Mouse (Mus musculus): Measurements from ENCODE around the gene Slc7a14.

The Slc7a14 gene

DNA sequence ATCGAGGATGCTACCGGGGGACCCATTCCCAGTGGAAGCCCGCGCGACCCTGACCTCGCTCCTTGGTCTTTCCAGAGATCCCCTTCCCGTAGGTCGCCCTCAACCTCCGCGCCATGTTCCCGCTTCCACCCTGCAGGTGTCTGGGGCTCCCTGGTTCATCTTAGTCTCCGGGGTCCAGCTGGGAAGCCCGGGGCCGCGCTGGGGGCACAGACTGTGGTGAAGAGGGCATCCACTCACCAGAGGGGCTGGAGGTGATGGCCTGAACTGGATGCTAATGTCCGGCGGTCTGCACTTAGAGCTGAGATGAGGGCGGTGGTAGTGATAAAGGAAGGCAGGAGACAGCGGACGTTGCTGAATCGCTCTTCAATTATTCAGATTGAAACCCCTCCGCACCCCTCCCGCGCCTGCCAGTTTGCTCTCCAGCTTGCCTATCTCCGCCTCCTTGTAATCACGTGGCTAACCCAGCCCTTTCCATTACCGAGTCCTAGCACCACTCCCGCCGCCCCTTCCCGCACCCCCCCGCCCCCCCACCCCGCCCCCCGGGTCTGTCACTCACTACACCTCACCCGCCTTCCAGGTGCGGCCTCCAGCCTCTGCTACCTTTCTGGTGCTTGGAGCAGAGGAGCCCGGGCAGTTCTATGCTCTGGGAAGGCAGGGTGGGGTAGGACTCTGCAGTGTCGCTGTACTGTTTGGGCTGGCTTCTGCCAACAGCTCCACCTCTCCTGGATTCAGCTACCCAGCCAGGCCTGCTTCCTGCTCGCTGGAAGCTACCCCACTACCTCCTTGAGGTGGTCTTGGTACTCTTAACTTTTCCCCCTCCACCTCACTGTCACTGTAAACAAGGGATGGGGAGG, at the start of gene Slc7a14:
Gene Slc7a14 (minus strand): TSS at position 445 of the 854 bp plus-strand sequence.
- DNase-seq (ENCODE audit: low spot score in 2 of 2) = peak; percentile 83 to 87

- no peak for DNase-seq (ENCODE audit: low spot score in 2 of 2)
Observed at GRCm38 (mm10) chr3:31346540-31346939, 36.4 kb upstream of the Slc7a14 start.

DNA sequence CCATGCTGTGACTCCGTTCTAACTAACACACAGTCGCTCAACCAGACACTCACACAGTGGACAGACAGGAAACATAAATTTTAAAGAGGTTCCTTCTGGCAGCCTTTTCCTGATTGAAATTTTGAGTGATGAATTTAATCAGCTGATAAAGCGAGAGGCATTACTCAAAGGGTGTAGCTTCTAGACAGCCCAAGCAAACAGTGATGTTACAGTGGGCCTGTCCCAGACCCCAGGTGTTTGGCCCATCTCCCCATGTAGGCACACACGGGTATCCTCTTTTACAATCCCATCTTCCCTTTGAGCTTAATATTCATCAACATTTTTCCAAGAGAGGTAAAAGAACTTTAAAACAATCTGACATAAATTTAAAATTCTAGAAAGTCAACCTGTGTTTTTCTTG, 35.6 kb upstream of the Slc7a14 start:
- no peak for DNase-seq (ENCODE audit: low spot score in 2 of 2)

DNA sequence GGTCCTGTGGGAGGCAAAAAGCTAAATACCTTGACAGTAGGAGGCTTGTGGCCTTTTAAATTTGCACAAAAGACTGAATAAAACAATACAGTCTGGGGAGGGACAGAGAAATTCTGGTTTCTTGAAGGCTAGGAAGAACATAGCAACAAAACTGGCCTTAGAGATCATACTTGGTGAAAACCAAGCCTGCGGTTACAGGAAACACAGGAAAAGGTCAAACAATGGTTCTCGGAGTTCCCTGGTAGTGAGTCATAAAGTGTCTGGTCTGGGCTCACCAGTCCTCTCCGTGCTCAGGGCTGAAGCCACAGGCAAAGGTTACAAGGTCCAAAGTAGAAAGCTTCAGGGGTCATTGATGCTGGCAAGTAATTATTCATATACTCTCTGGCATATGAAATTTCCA, 29.1 kb upstream of the Slc7a14 start:
- no peak for DNase-seq (ENCODE audit: low spot score in 2 of 2)

GRCm38 (mm10) chr3:31328237-31328836, 18.2 kb upstream of the Slc7a14 start:
- DNase-seq (ENCODE audit: low spot score in 2 of 2) = peak; percentile 49 to 63

- DNase-seq (ENCODE audit: low spot score in 2 of 2) = no peak
Observed at GRCm38 (mm10) chr3:31327791-31328190, 17.6 kb upstream of the Slc7a14 start.

GRCm38 (mm10) chr3:31324231-31324654, 14.1 kb upstream of the Slc7a14 start:
- peak; percentile 15 to 45 for DNase-seq (ENCODE audit: low spot score in 2 of 2)

DNA sequence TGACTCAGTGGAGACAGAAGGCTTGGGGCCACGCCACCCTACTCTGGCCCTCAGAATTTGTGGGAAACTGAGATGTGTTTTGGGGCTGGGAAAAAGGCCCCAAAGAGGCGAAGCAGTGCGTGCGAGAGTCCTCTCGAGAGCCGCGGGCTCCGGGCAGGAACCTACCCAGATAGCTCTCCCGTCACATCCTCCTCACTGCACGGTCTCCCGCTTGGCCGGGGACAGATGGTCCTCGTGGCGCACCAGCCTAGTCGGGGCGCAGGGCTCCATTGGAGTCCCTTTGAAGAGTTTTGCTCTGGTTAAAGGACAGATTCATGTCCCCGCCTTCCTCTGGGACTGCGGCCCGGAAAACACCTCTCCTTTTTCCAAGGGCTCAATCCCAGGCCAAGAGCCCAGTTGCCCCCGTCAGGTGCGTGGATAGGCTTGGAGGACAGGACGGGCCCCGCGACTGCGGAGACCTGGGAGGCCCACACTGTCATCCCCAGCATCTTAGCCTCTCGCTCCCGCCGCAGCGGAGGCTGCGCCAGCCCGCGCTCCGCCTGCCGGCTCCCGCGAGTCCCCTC, 726 bp downstream of the Slc7a14 start:
- peak; percentile 53 to 57 for DNase-seq (ENCODE audit: low spot score in 2 of 2)

DNA sequence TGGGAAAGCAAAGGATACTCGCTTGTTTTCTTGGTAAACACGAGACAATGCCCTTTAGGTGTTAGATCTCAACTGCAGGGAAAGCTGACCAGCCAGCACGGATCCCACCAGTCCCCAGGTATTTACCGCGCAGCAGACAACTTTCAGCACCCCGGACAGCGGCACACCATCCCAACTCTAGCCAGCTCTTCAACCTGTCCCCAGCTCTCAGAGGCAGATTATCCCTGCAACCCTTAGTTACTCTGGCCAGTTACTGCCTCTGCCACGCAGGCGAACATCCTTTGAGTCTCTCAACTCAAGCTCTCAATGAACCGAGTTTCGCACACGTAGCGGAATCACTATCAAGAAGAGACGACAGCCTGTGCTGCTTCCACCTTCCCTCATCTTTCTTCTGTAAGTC, 1.3 kb downstream of the Slc7a14 start:
- DNase-seq (ENCODE audit: low spot score in 2 of 2) = peak in 1 of 2 experiments; percentile 32

DNA sequence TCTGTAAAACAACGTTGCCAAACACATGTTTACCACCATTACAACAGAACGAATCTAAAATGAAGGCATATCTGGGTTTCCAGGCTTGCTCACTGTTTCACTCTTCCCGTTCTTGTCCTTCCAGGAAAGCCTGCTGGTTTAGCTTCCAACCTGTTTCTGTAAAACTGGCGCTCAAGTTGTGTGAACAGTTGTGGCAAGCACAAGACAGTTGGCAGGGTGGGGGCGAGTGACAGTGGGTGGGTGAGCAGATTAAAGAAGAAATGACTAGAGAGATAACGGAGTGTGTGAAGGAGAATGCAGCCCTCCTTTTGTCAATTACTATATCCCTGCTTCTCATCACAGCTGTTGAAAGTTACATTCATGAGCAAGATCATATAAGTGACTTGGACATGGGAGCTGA, 2.2 kb downstream of the Slc7a14 start:
- DNase-seq (ENCODE audit: low spot score in 2 of 2) = peak; percentile 62 to 74

- no peak for DNase-seq (ENCODE audit: low spot score in 2 of 2)
Observed at GRCm38 (mm10) chr3:31291673-31292602, 18.2 kb downstream of the Slc7a14 start.

DNA sequence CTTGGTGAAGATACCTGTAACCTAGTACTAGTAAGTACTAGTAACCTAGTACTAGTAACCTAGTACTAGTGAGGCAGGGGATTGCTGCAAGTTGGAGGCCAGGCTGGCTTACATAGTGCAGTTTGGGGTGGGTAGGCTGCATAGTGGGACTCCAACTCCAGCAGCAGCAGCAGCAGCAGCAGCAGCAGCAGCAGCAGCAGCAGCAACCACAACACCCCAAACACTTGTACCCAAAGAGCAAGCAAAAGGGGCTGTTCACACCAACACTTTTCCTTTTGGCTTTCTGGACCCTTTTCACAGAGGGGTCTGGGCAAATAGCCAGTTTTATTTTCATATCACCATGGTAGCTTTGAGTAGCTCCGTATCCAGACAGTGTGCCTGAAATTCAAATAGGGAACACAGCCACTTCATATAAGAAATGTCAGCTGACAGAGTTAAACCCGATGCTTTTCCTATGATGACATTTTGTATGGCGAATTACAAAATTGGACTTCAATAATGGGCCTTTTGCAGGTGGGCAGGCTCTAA, 22.7 kb downstream of the Slc7a14 start:
- DNase-seq (ENCODE audit: low spot score in 2 of 2) = no peak

- no peak for DNase-seq (ENCODE audit: low spot score in 2 of 2)
Observed at GRCm38 (mm10) chr3:31281116-31281515, 29.1 kb downstream of the Slc7a14 start.

GRCm38 (mm10) chr3:31274875-31275274, 35.3 kb downstream of the Slc7a14 start:
- no peak for DNase-seq (ENCODE audit: low spot score in 2 of 2)

GRCm38 (mm10) chr3:31273247-31273646, 36.9 kb downstream of the Slc7a14 start:
- peak; percentile 37 to 54 for DNase-seq (ENCODE audit: low spot score in 2 of 2)

GRCm38 (mm10) chr3:31272635-31273034, 37.5 kb downstream of the Slc7a14 start:
- DNase-seq (ENCODE audit: low spot score in 2 of 2) = no peak

DNA sequence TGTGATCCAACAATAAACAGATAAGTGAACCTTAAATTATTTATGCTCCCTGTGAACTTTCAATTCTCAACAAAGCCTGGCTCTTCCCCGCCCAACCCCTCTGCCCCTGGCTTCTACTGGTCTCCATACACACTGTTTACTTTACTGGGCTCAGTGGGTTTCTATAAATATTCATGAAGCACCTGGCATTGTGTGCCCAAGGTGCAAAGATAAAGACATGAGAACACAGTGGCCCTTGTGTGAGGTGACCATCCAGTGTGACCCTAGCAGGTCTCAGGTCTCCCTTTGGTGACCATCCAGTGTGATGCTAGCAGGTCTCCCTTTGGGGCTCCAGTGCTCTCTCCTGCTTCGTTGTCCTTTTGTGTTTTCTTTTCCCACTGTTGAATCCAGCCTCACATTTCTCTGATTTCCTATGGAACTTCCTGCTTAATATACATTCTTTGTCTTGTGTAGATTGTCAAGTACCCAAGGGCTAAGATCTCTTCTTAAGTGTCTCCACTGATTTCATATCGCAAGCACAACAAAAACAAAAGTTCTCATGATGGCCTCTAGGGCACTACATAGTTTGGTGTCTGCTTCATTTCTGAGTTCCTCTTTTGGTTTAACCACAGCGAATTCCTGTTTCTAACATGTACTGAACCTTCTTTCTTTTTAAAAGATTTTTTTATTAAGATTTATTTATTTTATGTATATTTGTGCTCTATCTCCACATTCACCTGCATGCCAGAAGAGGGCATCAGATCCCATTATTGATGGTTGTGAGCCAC, 40.4 kb downstream of the Slc7a14 start:
- no peak for DNase-seq (ENCODE audit: low spot score in 2 of 2)

- no peak for DNase-seq (ENCODE audit: low spot score in 2 of 2)
Observed at GRCm38 (mm10) chr3:31267921-31268320, 42.3 kb downstream of the Slc7a14 start.

GRCm38 (mm10) chr3:31266941-31267340, 43.2 kb downstream of the Slc7a14 start:
- no peak for DNase-seq (ENCODE audit: low spot score in 2 of 2)

GRCm38 (mm10) chr3:31263535-31263934, 46.6 kb downstream of the Slc7a14 start:
- DNase-seq (ENCODE audit: low spot score in 2 of 2) = peak; percentile 40 to 44
